Mouse (Mus musculus) brain, embryonic 14.5 days (tissue): ENCODE measurements at regions not wholly inside any gene's neighbourhood (a gene's known extent, or its start where the extent isn't known, plus 50 kb on each side); places are given as distances from the start of the nearest gene placed in this dataset.

Experiments
- CTCF ChIP-seq: fragments of 200-500 bp; IDR thresholded peaks from 2 replicates; pipeline ENCODE4 v1.5.1; 2012; ENCODE audit warnings: inconsistent platforms, mild to moderate bottlenecking, moderate library complexity, borderline replicate concordance; ENCODE audit not compliant: insufficient read depth, insufficient read length; ENCODE audit errors: extremely low read depth
- POLR2A ChIP-seq: fragments of 200-500 bp; IDR thresholded peaks from 2 replicates; pipeline ENCODE4 v1.6.1; 2012; ENCODE audit warnings: mild to moderate bottlenecking, inconsistent platforms, borderline replicate concordance; ENCODE audit not compliant: poor library complexity, insufficient read depth, insufficient read length, severe bottlenecking; ENCODE audit errors: extremely low read depth

- no peak for TF ChIP-seq CTCF
- no peak for TF ChIP-seq POLR2A
Measured at GRCm38 (mm10) chr13:85882817-85883216, 163.9 kb downstream of the Cox7c start.
